Mouse (Mus musculus): ENCODE data around the gene Grik4.

The Grik4 gene

GRCm38 (mm10) chr9:42898091-42898591 is 46.2 kb downstream of the Grik4 start:
- no peak for DNase-seq (ENCODE audit: low read depth, low spot score)

GRCm38 (mm10) chr9:42897361-42898051 is 46.8 kb downstream of the Grik4 start:
- DNase-seq (ENCODE audit: low read depth, low spot score): no peak

GRCm38 (mm10) chr9:42896421-42897210 is 47.7 kb downstream of the Grik4 start:
- DNase-seq (ENCODE audit: low read depth, low spot score): no peak

DNA sequence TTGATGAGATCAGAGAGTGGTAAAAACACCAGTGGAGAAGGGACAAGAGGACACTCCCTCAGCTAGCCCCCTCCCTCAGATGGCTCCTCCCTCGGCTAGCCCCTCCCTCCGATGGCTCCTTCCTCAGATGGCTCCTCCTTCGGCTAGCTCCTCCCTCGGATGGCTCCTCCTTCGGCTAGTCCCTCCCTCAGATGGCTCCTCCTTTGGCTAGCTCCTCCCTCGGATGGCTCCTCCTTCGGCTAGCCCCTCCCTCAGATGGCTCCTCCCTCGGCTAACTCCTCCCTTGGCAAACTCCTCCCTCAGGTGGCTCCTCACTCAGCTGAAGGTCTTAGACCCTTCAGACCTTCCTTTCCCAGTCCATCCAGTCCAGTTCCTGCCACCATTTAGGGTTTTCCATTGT is 51.5 kb downstream of the Grik4 start:
- no peak for DNase-seq (ENCODE audit: low read depth, low spot score)

DNA sequence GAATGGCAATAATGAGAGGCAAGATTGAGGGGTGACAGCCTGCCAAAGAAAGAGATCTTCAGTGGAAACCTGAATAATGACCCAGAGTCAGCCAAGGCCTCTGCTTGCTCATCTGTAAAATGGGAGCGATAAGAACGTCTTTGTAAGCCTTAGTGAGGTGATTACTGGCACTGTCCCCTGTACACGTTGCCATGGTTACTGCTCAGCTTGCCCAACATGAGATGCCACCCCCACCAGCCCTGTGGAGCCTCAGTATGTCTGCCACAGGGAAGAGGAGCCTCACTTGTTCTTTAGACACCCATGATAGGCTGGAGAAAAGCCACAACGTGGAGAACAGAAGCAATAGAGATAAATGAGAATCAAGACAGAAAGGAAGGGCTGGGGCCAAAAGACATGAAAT is 56.4 kb downstream of the Grik4 start:
- no peak for DNase-seq (ENCODE audit: low read depth, low spot score)

- DNase-seq (ENCODE audit: low read depth, low spot score): no peak
Observed at GRCm38 (mm10) chr9:42886112-42886766, 58.1 kb downstream of the Grik4 start.

DNA sequence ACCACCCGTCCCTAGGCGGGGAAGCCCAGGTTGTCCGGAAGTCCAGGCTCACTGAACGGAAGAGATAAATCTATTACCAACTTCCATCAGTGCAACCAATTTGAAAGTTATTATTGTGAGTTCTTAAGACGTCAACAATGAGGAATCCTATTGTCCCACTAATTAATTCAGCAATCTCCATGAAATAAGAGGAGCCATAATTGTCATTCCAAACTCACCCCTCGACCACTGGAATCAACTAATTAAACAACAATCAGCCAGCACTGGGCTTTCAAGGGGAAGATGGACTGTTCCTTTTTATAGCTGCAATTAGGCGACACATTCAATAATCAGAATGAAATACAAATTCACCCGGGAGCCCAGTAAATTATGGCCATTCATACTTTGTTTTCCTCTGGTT is 58.7 kb downstream of the Grik4 start:
- DNase-seq (ENCODE audit: low read depth, low spot score): no peak

- DNase-seq (ENCODE audit: low read depth, low spot score): no peak
Observed at GRCm38 (mm10) chr9:42885123-42885522, 59.2 kb downstream of the Grik4 start.

DNA sequence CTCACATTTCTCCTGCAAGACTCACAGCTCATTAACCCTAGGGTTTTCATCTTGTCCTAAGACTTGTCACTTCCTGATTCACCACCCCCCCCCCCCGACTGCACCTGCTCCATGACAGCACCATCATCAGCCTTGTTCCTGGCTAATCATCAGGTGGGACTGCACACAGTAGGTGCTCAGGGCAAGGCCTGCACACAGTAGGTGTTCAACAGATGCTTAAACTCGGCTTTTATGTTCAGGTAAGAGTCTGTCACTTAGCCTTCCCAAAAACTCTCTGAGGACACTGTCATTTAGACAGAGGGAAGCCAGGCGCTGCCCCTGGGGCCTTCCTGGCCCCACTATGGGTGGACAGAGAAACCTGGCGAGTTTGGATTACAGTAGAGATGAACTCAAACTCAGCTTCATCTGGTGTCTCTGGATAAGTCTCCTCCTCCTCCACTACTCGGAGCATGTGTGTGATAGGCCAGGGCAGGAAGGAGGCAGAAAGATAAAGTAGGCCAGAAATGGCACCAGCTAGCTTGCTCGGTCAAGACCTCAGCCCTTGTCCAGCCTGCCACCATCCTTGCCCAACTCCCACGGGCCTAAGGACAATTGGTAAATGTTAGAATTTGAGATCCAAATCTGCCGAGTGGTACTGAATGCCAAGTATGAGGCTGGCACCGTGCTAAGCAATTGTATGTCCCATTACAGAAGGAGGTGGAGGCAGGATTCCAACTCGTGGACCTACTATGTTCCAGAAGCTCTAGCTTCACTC is 61.1 kb downstream of the Grik4 start:
- no peak for DNase-seq (ENCODE audit: low read depth, low spot score)

DNA sequence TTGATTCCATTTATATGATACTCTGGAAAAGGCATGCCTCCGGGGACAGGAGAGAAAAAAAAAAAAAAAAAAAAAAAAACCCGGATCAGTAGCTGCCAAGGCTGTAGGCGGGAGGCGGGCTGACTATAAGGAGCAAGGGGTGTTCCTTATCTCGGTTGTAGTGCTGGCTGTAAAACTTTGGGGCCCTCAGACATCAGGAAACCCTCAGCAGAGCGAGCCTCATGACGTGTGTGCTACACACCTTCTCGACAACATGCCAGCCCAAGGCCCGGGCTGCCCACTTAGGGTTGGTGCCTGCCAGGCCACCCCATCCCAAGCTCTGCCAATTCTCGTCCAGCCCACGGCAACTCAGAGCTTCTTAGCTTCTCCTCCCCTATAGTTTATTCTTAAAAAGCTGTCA is 62.0 kb downstream of the Grik4 start:
- no peak for DNase-seq (ENCODE audit: low read depth, low spot score)

- DNase-seq (ENCODE audit: low read depth, low spot score): no peak
Observed at GRCm38 (mm10) chr9:42881040-42881439, 63.3 kb downstream of the Grik4 start.

GRCm38 (mm10) chr9:42878401-42878800 is 65.9 kb downstream of the Grik4 start:
- DNase-seq (ENCODE audit: low read depth, low spot score): no peak

- DNase-seq (ENCODE audit: low read depth, low spot score): no peak
Observed at GRCm38 (mm10) chr9:42872885-42873284, 71.4 kb downstream of the Grik4 start.

DNA sequence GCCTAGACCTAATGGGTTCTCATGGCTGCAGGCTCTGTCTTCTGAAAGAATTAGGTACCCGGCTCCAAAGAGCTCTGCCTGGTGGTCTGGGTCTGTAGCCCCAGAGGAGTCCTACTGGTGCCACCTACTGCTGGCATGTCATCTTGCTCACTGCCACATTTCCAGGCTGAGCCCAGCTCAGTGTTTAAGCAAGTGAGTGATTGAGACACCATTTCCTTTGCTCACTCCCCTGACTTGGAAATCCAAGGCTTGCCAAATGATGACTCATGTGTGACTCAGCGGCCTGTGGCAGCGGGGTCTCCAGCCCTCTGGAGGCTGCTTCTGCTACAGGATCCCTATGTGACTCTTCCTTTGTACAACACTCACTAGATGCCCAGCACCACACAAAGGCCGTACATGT is 72.6 kb downstream of the Grik4 start:
- DNase-seq (ENCODE audit: low read depth, low spot score): no peak

DNA sequence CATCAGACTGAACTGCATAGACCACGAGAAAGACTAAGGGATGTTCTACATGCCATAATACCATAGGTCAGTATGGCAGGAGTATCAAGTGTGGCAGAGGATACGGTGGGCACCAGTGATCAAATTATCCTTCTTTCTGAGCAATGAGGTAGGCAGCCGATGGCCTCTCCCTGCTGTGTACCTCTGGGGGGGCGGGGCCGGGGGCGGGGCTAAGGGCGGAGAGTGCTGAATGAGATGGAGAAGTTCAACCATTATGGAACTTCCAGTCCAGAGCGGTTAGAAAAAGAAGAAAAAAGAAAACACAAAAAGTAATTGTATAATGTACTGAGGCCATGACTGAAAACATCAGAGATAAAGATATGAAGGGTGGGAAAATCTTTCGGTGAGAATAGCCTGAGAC is 74.0 kb downstream of the Grik4 start:
- no peak for DNase-seq (ENCODE audit: low read depth, low spot score)

DNA sequence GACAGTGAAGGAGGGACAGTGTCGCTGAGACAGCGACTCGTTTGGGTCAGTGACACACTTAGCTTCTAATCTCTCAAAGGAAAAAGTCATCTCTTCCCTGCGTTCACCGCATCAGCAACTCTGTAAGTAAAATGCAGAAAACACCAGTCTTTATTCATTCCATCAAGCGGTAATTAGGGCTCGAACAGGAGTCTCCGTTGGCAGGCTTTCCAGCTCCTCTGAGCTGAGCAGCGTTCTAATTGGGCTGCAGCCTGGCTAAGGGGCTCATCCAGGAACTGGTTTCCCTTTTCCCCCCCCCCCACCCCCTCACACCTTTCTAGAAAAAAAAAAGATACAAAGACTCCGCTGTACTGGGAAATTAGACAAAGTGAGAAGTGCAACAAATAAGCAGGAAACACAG is 75.8 kb downstream of the Grik4 start:
- no peak for DNase-seq (ENCODE audit: low read depth, low spot score)

DNA sequence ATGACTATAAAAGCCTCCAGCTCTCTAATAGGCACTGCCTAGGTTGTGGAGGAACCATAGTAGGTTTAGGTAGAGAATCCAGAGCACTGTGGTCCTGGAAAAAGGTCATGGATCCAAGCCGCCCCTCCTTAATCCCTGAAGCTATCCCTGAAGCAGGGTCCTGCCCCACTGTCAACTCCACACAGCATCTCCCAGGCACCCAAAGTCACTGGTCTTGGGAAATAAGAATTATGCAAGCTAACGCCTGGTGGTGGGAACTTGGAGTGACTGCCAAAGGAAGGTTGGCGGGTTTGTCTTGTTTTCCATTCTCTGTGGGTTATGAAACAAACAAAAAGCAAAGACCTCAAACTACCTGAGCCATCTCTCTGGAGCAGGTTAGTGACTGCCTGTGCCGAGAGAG is 77.6 kb downstream of the Grik4 start:
- no peak for DNase-seq (ENCODE audit: low read depth, low spot score)

GRCm38 (mm10) chr9:42865036-42865829 is 79.1 kb downstream of the Grik4 start:
- no peak for DNase-seq (ENCODE audit: low read depth, low spot score)

DNA sequence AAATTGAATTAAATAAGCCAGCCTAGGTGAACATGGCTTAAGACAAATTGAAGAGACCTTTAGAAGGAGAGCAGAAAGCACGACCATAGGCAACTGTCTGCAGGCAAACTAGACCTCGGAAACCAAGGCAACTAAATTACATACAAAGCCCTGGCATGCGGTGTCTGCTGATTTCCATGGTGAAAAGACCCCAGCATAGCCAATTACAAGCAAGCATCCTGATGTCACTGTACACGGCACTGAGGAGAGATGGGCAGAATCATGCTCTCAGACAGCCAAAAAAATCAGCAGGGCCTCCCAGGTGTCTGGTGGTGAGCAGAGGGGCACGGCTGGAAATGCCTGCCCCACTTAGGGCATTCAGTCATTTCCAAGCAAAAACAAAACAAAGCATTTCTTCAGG is 80.9 kb downstream of the Grik4 start:
- DNase-seq (ENCODE audit: low read depth, low spot score): no peak

DNA sequence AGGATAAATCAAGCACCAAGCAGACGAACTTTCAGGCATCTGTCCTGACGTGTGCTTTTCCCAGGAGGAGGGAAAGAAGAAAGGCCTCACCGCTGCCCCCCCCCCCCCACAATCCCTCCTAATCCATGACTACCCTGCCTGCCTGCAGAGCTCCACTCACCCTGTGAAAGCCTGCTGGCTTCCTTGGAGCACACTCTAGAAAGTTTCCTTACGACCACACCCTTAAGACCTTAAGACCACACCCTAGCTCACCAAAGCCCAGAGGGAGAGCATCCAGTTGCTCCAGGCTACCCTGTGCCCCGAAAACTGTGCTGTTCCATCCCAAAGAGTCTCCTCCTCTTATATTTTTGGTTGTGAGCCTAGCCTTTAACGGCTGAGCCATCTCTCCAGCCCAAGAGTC is 82.6 kb downstream of the Grik4 start:
- DNase-seq (ENCODE audit: low read depth, low spot score): no peak

DNA sequence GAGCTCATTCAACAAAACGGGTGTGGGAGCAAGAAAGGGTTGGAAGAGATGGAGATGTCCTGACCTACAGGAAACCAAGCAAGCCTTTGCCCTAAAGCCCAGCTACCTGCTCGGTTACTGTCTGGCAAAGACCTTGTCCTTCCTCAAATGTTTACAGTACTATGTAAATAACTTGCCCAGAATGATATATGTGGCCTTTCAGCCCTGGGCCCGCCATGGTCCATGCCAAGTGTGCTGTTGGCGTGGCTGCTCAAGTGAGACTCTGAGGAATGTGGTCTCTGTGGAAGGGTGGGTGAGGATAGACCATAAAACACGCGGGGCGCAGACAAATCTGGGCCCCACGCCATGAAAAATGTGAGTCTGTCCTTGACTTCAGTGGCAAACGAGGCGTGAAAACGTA is 83.1 kb downstream of the Grik4 start:
- DNase-seq (ENCODE audit: low read depth, low spot score): no peak
